Mouse (Mus musculus): ENCODE data around the gene Ninl. TPM values are rescaled to one million over a fixed set of nuclear protein-coding genes. Genes with fewer than 3 reads are reported as not detected.

Gene Ninl
- polyA plus RNA-seq, 1 experiment from 2014 or later = 9.4 TPM

DNA sequence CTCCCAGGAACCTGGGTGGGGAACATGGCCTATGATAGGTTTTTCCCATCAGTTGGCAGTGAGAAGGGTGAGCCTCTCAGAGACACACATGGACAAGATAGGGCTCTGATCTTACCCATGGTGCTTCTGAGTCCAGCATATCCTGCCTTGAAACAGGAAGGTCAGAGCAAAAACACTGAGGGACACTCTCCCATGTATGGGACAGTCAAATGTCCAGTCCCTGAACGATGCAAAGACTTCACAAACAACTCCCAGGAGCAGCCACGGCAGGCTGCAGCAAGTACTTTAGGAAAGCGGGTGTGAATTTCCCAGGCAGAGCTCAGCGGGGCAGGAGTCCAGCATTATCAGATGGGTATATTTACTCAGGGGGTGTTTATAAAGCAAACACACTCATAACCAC, 43.9 kb downstream of the Ninl start:
- Histone ChIP-seq H3K27me3 (replicated peaks) (no peaks in the 10 kb centered on the region), H3K27ac (no peak overlapping the region), H3K9ac (no peak overlapping the region), H3K36me3 (no peaks in the 10 kb centered on the region), H3K4me2 (no peak overlapping the region), H3K9me3 (no peaks in the 10 kb centered on the region), H3K4me3 (replicated peaks) (no peak overlapping the region), H3K4me1 (no peaks in the 10 kb centered on the region)
- WGBS = 69% methylated on average over 4 of the region's 4 CpGs
- no peak for ATAC-seq (ENCODE audit: insufficient read depth, low FRiP score, low read depth)

DNA sequence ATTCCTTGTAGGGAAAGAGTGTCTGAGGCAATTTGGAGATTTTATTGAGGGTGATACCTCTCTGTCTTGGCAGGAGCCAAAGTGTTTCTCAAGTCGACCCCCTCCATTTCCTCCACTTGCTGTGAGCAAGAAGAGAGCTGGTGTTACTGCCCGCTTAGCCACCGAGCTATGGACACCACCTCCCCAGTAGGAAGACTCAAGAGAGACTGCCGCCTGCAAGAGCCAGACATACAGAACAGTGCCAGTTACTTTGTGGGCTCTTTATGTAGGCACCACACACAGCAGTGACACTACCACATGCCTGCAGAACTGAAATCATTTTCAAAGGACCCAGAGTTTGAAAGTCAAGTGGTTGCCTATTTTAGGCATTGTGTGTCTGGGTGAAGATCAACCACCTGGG, 48.1 kb downstream of the Ninl start:
- WGBS = 87% methylated on average over 4 of the region's 4 CpGs
- Histone ChIP-seq H3K4me3 (replicated peaks) (no peak overlapping the region), H3K36me3 (no peaks in the 10 kb centered on the region), H3K4me2 (no peak overlapping the region), H3K9ac (no peak overlapping the region), H3K4me1 (no peaks in the 10 kb centered on the region), H3K9me3 (no peaks in the 10 kb centered on the region), H3K27ac (no peak overlapping the region), H3K27me3 (replicated peaks) (no peaks in the 10 kb centered on the region)
- ATAC-seq (ENCODE audit: insufficient read depth, low FRiP score, low read depth) = no peak

DNA sequence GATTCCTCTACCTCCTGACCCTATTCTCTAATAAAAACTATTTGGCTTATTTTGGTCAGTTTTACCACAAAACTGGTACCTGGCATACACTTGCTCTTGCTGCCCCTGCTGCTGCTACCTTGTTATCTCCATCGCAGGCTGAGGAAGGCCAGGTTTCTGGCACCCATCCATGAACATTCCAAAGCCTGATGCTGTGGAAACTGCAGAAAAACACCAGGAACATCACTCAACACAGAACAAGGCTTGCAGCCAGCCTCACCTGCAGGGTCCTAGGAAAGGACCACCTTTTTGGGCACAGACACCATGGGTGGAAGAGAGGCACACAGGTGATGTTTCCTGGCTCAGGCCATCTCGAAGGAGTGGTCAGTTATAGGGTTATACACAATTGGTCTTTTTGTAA, 48.7 kb downstream of the Ninl start:
- WGBS = 83% methylated on average over 2 of the region's 2 CpGs
- Histone ChIP-seq H3K36me3 (no peaks in the 10 kb centered on the region), H3K9ac (no peak overlapping the region), H3K4me2 (no peak overlapping the region), H3K4me3 (replicated peaks) (no peak overlapping the region), H3K27ac (no peak overlapping the region), H3K4me1 (no peaks in the 10 kb centered on the region), H3K27me3 (replicated peaks) (no peaks in the 10 kb centered on the region), H3K9me3 (no peaks in the 10 kb centered on the region)
- no peak for ATAC-seq (ENCODE audit: insufficient read depth, low FRiP score, low read depth)

DNA sequence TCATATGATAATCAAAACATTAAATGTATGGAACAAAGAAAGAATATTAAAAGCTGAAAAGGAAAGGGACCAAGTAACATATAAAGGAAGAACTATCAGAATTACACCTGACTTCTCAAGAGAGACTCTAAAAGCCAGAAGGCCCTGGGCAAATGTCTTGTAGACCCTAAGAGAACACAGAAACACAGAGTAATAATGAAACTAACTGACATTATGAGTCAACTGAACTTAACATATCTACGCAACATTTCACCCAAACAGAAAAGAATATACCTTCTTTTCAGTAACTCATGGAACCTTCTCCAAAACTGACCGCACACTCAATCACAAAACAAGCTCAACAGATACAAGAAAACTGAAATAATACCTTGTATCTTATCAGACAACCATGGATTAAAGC, 53.8 kb downstream of the Ninl start:
- no peaks in the 10 kb centered on the region for H3K4me1 ChIP-seq
- H3K27ac ChIP-seq = no peak overlapping the region
- WGBS = 97% methylated on average over 2 of the region's 2 CpGs
- no peak for ATAC-seq (ENCODE audit: insufficient read depth, low FRiP score, low read depth)
- H3K9ac ChIP-seq = no peak overlapping the region
- H3K4me2 ChIP-seq = no peak overlapping the region
- H3K9me3 ChIP-seq = no peaks in the 10 kb centered on the region
- no peaks in the 10 kb centered on the region for H3K36me3 ChIP-seq
- H3K27me3 ChIP-seq (replicated peaks) = no peaks in the 10 kb centered on the region
- no peak overlapping the region for H3K4me3 ChIP-seq (replicated peaks)

DNA sequence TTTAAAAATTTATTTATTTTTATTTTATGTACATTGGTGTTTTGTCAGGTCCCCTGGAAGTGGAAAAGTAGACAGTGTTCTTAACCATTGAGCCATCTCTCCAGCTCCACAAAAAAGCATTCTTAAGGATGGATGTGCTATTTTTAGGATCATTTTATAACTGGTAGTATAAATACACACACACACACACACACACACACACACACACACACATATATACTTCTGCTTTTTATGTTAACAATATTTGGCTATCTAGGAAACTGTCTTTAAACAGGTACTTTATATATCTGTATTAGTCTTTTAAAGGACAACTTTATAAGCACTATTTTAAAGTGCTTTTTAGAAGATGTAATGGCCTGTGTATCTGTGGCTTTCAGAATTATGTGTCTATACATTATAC, 57.1 kb downstream of the Ninl start:
- Histone ChIP-seq H3K27ac (no peak overlapping the region), H3K4me1 (no peaks in the 10 kb centered on the region), H3K9ac (no peak overlapping the region), H3K36me3 (no peaks in the 10 kb centered on the region), H3K9me3 (no peaks in the 10 kb centered on the region), H3K4me3 (replicated peaks) (no peak overlapping the region), H3K27me3 (replicated peaks) (no peaks in the 10 kb centered on the region), H3K4me2 (no peak overlapping the region)
- no peak for ATAC-seq (ENCODE audit: insufficient read depth, low FRiP score, low read depth)

DNA sequence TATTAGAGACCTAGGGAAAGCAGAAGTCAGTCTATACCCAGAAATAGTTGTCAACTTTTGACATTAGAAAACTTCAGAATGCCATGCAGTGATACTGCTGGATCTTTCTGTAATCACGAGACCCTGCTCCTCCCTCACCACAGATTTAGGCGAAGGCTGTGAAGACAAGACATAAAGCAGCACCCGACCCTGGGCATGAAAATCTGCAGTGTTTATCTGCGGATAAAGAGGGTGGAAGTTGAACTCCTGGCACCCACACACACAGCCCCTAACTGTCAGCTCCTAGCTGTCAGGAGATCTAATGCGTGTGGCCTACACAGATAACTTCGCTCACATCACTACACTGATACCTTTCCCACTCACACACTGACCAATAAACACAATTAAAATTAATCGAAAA, 57.7 kb downstream of the Ninl start:
- Histone ChIP-seq H3K4me2 (no peak overlapping the region), H3K9me3 (no peaks in the 10 kb centered on the region), H3K9ac (no peak overlapping the region), H3K27ac (no peak overlapping the region), H3K27me3 (replicated peaks) (no peaks in the 10 kb centered on the region), H3K4me1 (no peaks in the 10 kb centered on the region), H3K36me3 (no peaks in the 10 kb centered on the region), H3K4me3 (replicated peaks) (no peak overlapping the region)
- peak; percentile 70; the same call in 1 of the 2 replicates for ATAC-seq (ENCODE audit: insufficient read depth, low FRiP score, low read depth)
- 50% methylated on average over 7 of the region's 7 CpGs for WGBS

DNA sequence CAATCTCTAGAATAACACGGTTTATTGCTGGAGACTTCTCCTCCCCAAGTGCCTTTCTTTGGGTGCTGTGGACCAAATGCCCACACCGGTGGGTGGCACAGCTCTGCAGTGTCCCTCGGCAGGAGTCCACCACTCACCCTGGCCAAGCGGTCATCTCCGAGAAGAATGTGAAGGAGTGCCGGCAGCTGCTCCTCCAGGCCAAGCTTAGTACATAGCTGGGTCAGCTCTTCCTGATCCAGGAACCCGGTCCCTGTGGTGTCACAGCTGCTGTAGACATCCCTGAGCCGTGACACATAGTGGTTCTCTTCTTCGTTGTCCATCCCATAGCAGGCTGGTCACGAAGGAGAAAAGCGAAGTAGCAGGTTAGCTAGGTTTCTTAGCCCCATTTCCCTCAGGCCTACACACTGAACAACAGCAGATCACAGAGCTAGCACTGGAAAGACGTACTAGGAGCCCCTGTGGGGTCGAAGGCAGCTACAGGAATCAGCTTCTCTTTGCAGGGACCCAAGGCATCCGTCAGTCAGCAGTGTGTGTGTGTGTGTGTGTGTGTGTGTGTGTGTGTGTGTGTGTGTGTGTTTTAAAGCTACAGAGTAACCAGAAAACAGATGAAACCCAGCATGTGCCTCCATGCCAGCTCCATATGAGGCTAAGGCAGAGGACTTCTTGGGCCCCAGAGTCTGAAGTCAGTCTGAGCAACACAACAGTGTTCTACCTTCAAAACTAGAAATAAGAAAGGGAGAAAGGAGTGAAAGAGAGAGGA, 59.1 kb downstream of the Ninl start:
- Histone ChIP-seq H3K9me3 (no peaks in the 10 kb centered on the region), H3K4me3 (replicated peaks) (no peak overlapping the region), H3K27me3 (replicated peaks) (no peaks in the 10 kb centered on the region), H3K36me3 (no peaks in the 10 kb centered on the region), H3K4me1 (no peaks in the 10 kb centered on the region), H3K27ac (no peak overlapping the region), H3K4me2 (no peak overlapping the region), H3K9ac (no peak overlapping the region)
- 84% methylated on average over 14 of the region's 14 CpGs for WGBS
- ATAC-seq (ENCODE audit: insufficient read depth, low FRiP score, low read depth) = no peak

DNA sequence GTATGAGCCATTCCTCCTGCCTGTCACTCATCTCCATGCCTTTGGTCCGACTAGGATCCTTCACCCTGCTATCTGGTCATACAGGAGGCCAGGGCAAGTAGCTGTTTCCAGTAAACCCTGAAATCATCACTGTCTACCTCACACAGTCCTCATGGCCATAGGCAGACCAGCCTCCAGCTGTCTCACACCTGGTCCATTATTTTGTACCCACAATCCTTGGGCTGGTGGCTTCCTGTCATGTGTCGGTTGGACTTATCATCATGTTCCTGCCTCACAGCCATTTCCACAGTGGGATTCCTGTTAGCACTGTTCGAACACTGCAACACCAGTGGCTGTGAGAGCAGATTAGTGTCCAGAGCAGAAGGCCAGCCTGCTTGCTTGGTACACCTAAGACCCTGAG, 60.4 kb downstream of the Ninl start:
- no peak overlapping the region for H3K27ac ChIP-seq
- H3K9me3 ChIP-seq = no peaks in the 10 kb centered on the region
- H3K36me3 ChIP-seq = no peaks in the 10 kb centered on the region
- no peak overlapping the region for H3K4me2 ChIP-seq
- no peak for ATAC-seq (ENCODE audit: insufficient read depth, low FRiP score, low read depth)
- H3K9ac ChIP-seq = no peak overlapping the region
- no peaks in the 10 kb centered on the region for H3K4me1 ChIP-seq
- no peak overlapping the region for H3K4me3 ChIP-seq (replicated peaks)
- H3K27me3 ChIP-seq (replicated peaks) = no peaks in the 10 kb centered on the region
- WGBS = 92% methylated on average over 3 of the region's 3 CpGs

DNA sequence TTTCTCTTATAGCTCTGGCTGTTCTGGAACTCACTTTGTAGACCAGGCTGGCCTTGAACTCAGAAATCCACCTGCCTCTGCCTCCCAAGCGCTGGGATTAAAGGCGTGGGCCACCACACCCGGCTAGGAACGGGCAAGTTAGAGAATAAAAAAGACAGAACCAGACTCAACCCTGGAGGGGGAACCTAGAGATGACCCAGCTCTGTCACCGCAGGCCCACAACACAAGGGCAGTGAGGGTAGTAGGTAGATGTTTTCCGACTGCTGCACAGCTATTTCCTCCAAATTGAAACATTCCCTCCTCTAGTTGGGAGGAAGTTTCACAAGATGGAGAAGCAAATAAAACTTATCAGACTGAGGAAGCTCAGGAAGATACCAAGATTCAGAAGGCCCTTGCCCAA, 61.5 kb downstream of the Ninl start:
- Histone ChIP-seq H3K9ac (no peak overlapping the region), H3K27ac (no peak overlapping the region), H3K4me3 (replicated peaks) (no peak overlapping the region), H3K9me3 (no peaks in the 10 kb centered on the region), H3K4me2 (no peak overlapping the region), H3K27me3 (replicated peaks) (no peaks in the 10 kb centered on the region), H3K4me1 (no peaks in the 10 kb centered on the region), H3K36me3 (peaks cover 8% of the 10 kb centered on the region)
- WGBS = 88% methylated on average over 6 of the region's 6 CpGs
- ATAC-seq (ENCODE audit: insufficient read depth, low FRiP score, low read depth) = no peak

DNA sequence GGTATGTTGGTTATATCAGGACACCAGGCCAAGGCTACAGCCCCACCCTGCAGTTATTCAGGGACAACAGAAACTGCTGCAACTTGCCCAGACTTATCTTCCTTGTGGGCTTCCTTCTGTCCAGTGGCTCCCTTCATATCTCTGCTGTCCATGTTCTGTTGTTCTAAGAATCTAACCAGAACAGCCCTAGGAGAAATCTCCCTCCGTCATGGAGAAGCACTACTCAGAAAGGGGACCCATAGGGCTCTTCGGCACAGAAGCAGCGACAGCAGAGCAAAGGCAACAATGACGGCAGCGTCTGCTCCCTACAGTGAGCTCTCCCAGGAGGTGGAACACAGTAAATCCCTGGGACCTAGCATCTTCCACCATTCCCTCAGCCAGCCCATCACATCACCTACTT, 62.3 kb downstream of the Ninl start:
- WGBS = 91% methylated on average over 5 of the region's 5 CpGs
- ATAC-seq (ENCODE audit: insufficient read depth, low FRiP score, low read depth) = peak; percentile 55; the same call in 1 of the 2 replicates

DNA sequence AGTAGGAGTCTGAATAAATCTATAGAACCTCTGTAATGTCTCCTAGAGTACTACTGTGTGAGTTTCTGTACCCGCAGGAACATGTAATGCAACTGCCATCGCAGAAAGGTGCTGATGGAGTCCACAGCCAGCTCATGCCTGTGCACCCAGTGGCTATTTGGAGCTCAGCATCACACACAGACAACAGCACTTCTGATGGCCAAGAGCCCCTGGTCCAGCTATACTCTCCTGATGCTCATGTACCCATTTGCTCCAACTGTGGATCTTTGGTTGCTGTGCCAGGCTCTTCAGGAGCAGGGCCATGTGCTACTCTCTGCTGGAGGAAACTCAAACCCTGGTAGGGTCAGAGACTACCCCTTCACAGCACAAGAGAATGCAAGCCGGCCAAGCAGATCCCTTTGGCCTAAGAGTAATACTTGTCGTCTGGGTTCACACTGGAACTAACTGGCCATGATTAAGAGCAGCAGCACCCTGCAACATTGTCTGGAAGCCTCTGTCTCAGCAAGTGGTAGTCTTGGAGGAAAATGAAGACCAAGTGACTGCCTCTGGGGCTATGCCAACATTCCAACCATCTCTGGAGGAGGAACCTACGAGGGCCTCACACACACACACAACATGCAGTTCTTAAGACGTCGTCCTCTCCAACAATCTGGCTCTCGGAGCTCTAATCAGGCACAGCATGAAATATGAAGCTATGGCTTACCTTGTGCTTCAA, 65.6 kb downstream of the Ninl start:
- H3K9me3 ChIP-seq = no peaks in the 10 kb centered on the region
- ATAC-seq (ENCODE audit: insufficient read depth, low FRiP score, low read depth) = no peak
- no peak overlapping the region for H3K4me3 ChIP-seq (replicated peaks)
- 86% methylated on average over 8 of the region's 8 CpGs for WGBS
- H3K36me3 ChIP-seq = peaks cover 12% of the 10 kb centered on the region
- no peaks in the 10 kb centered on the region for H3K27me3 ChIP-seq (replicated peaks)
- no peaks in the 10 kb centered on the region for H3K4me1 ChIP-seq
- H3K4me2 ChIP-seq = no peak overlapping the region
- no peak overlapping the region for H3K9ac ChIP-seq
- H3K27ac ChIP-seq = no peak overlapping the region

More for the DNA sequence above, 62.3 kb downstream of the Ninl start:
- Histone ChIP-seq H3K27ac (no peak overlapping the region), H3K36me3 (peaks cover 12% of the 10 kb centered on the region), H3K9ac (no peak overlapping the region), H3K9me3 (no peaks in the 10 kb centered on the region), H3K27me3 (replicated peaks) (no peaks in the 10 kb centered on the region), H3K4me1 (no peaks in the 10 kb centered on the region), H3K4me3 (replicated peaks) (no peak overlapping the region), H3K4me2 (no peak overlapping the region)

DNA sequence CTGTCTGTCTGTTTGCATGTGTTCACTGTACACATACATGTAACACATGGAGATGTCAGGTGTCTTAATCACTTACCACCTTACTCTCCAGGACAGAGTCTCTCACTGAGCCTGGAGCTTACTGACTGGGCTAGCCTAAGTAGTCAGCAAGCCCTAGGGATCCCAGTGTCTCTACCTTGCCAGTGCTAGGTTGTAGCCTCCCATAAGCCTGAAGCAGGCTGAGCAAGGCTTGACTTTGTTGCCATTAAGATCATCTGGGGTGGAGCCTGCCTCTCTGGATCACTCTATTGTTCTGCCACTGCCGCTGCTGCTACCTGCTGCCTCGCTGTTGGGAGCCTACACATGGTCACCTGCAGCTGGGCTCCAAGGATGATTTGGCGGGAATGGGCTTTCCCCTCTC, 66.5 kb downstream of the Ninl start:
- no peak overlapping the region for H3K4me2 ChIP-seq
- no peaks in the 10 kb centered on the region for H3K9me3 ChIP-seq
- H3K9ac ChIP-seq = no peak overlapping the region
- 88% methylated on average over 3 of the region's 3 CpGs for WGBS
- H3K36me3 ChIP-seq = peaks cover 12% of the 10 kb centered on the region
- no peak overlapping the region for H3K4me3 ChIP-seq (replicated peaks)
- H3K4me1 ChIP-seq = no peaks in the 10 kb centered on the region
- H3K27me3 ChIP-seq (replicated peaks) = no peaks in the 10 kb centered on the region
- ATAC-seq (ENCODE audit: insufficient read depth, low FRiP score, low read depth) = no peak
- H3K27ac ChIP-seq = no peak overlapping the region
